ENCODE assay signal across 13 mouse cellular contexts in the genomic region with DNA sequence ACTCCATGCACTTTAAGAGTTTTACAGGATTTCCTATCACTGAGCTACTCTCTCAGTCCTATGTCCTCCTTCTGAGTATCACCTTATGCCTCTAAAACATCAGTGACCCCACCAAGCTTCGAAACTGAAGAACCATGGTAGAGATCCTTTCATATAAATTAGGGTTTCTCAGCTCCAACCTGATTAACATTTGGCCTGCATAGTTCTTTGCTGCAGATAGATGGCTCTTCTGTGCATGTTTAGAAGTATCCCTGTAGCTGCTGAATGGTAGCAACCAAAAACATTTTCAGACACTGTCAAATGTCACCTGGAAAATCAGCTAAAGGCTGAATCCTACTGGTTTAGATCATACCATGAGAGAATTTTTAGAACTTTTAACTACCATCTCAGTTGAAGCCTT. TPM values are rescaled to one million over a fixed set of nuclear protein-coding genes. Genes with fewer than 3 reads are reported as not detected.
DNase-seq lines count a peak whose midpoint lies in the region; ATAC-seq and TF ChIP-seq lines count a peak whose summit lies in the region.
"Had no signal": no experiment of that assay in that cellular context is flagged by ENCODE, and none has a peak within 500 bp of the region (broad histone marks: within the 10 kb centered on the region; RNA-seq: fewer than 3 reads in every experiment).

No protein-coding gene starts in this region.

- no peaks in the 10 kb centered on the region for H3K9me3 ChIP-seq in forebrain, embryonic 13.5 days (replicated peaks)
- no peaks in the 10 kb centered on the region for H3K9me3 ChIP-seq in forebrain, embryonic 11.5 days (ENCODE audit: control insufficient read depth, low read length)
- H3K9me3 ChIP-seq in midbrain, postnatal 0 days (ENCODE audit: low read length) = no peaks in the 10 kb centered on the region

- H3K27me3 ChIP-seq in forebrain, embryonic 13.5 days = no peaks in the 10 kb centered on the region
- H3K27me3 ChIP-seq in forebrain, embryonic 11.5 days (ENCODE audit: control insufficient read depth, insufficient read depth, low read length) = no peaks in the 10 kb centered on the region
- no peaks in the 10 kb centered on the region for H3K27me3 ChIP-seq in midbrain, postnatal 0 days (ENCODE audit: insufficient read depth, low read length)

- DNase-seq in forebrain, embryonic 11.5 days (ENCODE audit: low spot score) = no peak
- DNase-seq in left cerebral cortex, adult 2 months (ENCODE audit: extremely low spot score in 1 of 2, low spot score in 2 of 2) = no peak
- DNase-seq in left cerebral cortex, postnatal 10 days (ENCODE audit: extremely low spot score in 1 of 2, low spot score in 2 of 2) = no peak
- DNase-seq in induced T-regulatory cell, adult 2 months (ENCODE audit: low read depth) = peak; percentile 18
- no peak for DNase-seq in midbrain, postnatal 0 days (ENCODE audit: low spot score)
- no peak for DNase-seq in adrenal gland, adult (ENCODE audit: inconsistent age in 2 of 2, low spot score in 1 of 2)
- DNase-seq in left cerebral cortex, postnatal 14 days (ENCODE audit: low spot score in 2 of 2) = no peak
- DNase-seq: adrenal gland, postnatal 36 days; embryo, embryonic 11 days had no signal

- H3K36me3 ChIP-seq in forebrain, embryonic 13.5 days (ENCODE audit: poor library complexity, severe bottlenecking) = peaks cover 47% of the 10 kb centered on the region
- no peaks in the 10 kb centered on the region; the same call in 1 of the 2 replicates for H3K36me3 ChIP-seq in forebrain, embryonic 11.5 days (ENCODE audit: control insufficient read depth, insufficient read depth, low read length)
- peaks cover 15% of the 10 kb centered on the region for H3K36me3 ChIP-seq in midbrain, postnatal 0 days (ENCODE audit: insufficient read depth, low read length)

- peaks cover 31% of the 10 kb centered on the region for H3K4me1 ChIP-seq in forebrain, embryonic 13.5 days
- H3K4me1 ChIP-seq in forebrain, embryonic 11.5 days (replicated peaks; ENCODE audit: control insufficient read depth, insufficient read depth, low read length) = peaks cover 7% of the 10 kb centered on the region
- 0 out of 2 replicates have a peak, but pooled peaks cover 4% of the 10 kb centered on the region for H3K4me1 ChIP-seq in midbrain, postnatal 0 days (ENCODE audit: insufficient read depth, low read length)

- intact Hi-C loops in left cerebral cortex, adult 2 months (cut with DNase I) = no loop called here
- intact Hi-C loops in left cerebral cortex, postnatal 10 days (cut with DNase I) = loop anchor here (5.0 kb wide), 1 partner anchor 270 kb away; the partner anchor contains the start of gene Ddx20
- intact Hi-C loops in left cerebral cortex, postnatal 14 days (cut with DNase I) = no loop called here

- H3K9ac ChIP-seq in forebrain, embryonic 13.5 days = peak overlapping the region; percentile 93; the same call in 1 of the 2 replicates
- no peak overlapping the region for H3K9ac ChIP-seq in forebrain, embryonic 11.5 days (ENCODE audit: low read length)
- H3K9ac ChIP-seq in midbrain, postnatal 0 days (replicated peaks; ENCODE audit: low read length, poor library complexity, severe bottlenecking) = 0 out of 2 replicates have a peak overlapping the region, but pooled peaks have one; percentile 19

- 0 out of 2 replicates have a peak overlapping the region, but pooled peaks have one; percentile 91 for H3K4me3 ChIP-seq in forebrain, embryonic 13.5 days
- no peak overlapping the region for H3K4me3 ChIP-seq in forebrain, embryonic 11.5 days (ENCODE audit: low read depth, low read length)
- H3K4me3 ChIP-seq in left cerebral cortex, adult 2 months = peak overlapping the region; percentile 98
- H3K4me3 ChIP-seq in midbrain, postnatal 0 days (ENCODE audit: low read depth, low read length) = no peak overlapping the region

- H3K27ac ChIP-seq in forebrain, embryonic 13.5 days = no peak overlapping the region
- H3K27ac ChIP-seq in forebrain, embryonic 11.5 days (ENCODE audit: low read depth, low read length) = no peak overlapping the region
- no peak overlapping the region for H3K27ac ChIP-seq in left cerebral cortex, adult 2 months
- H3K27ac ChIP-seq in midbrain, postnatal 0 days (ENCODE audit: low read depth, low read length) = no peak overlapping the region

- peak; percentile 11 for TF ChIP-seq CTCF in left cerebral cortex, adult 2 months (IDR thresholded peaks at IDR 0.05)
- TF ChIP-seq CTCF in midbrain, postnatal 0 days (IDR thresholded peaks at IDR 0.05) = peak; percentile 60

- ATAC-seq in forebrain, embryonic 13.5 days = no peak
- ATAC-seq in forebrain, embryonic 11.5 days (replicated peaks; ENCODE audit: low FRiP score) = no peak
- ATAC-seq in midbrain, postnatal 0 days (ENCODE audit: low FRiP score) = no peak

- 88% methylated on average over 1 of the region's 1 CpGs for whole genome bisulfite sequencing in forebrain, embryonic 13.5 days
- 90% methylated on average over 1 of the region's 1 CpGs for WGBS in forebrain, embryonic 11.5 days
- WGBS in midbrain, postnatal 0 days = 92% methylated on average over 1 of the region's 1 CpGs

- peak overlapping the region; percentile 28 for H3K4me2 ChIP-seq in forebrain, embryonic 13.5 days
- H3K4me2 ChIP-seq in forebrain, embryonic 11.5 days (ENCODE audit: low read depth, low read length, severe bottlenecking) = no peak overlapping the region
- no peak overlapping the region for H3K4me2 ChIP-seq in midbrain, postnatal 0 days (ENCODE audit: low read depth, low read length, poor library complexity, severe bottlenecking)

RNA-seq across cellular contexts. Expression of gene Wdr77, which starts 1.9 kb away (rescaled TPM):
- 113 and 122 TPM in 2 replicates for polyA plus RNA-seq in forebrain, embryonic 13.5 days (2015; fragmentation: Nextera tagmentation; extraction: Ambion mirVana)
- 148 and 173 TPM in 2 replicates for polyA plus RNA-seq in forebrain, embryonic 11.5 days (2014; fragmentation: Nextera tagmentation; extraction: Ambion mirVana)
- 10 to 100 TPM; 50.1 to 50.2 TPM for total RNA-seq in left cerebral cortex, adult 2 months (2021)
- total RNA-seq in left cerebral cortex, postnatal 10 days (2021) = 10 to 100 TPM; 62.8 to 66.1 TPM
- 56.4 and 65.1 TPM in 2 replicates for total RNA-seq in midbrain, postnatal 0 days (2014; rRNA removed)
- polyA plus RNA-seq in midbrain, postnatal 0 days (2015; fragmentation: Nextera tagmentation; extraction: Ambion mirVana) = 87.9 and 88.1 TPM in 2 replicates
- total RNA-seq in left cerebral cortex, postnatal 14 days (2021) = 10 to 100 TPM; 54.6 to 61.6 TPM

RNA-seq across cellular contexts. Expression of gene Atp5f1, which starts 2.7 kb away (rescaled TPM):
- 528 and 564 TPM in 2 replicates for polyA plus RNA-seq in forebrain, embryonic 13.5 days (2015; fragmentation: Nextera tagmentation; extraction: Ambion mirVana)
- 457 and 514 TPM in 2 replicates for polyA plus RNA-seq in forebrain, embryonic 11.5 days (2014; fragmentation: Nextera tagmentation; extraction: Ambion mirVana)
- total RNA-seq in left cerebral cortex, adult 2 months (2021) = 100 to 1,000 TPM; 228 to 249 TPM
- 100 to 1,000 TPM; 298 to 310 TPM for total RNA-seq in left cerebral cortex, postnatal 10 days (2021)
- total RNA-seq in midbrain, postnatal 0 days (2014; rRNA removed) = 239 and 270 TPM in 2 replicates
- polyA plus RNA-seq in midbrain, postnatal 0 days (2015; fragmentation: Nextera tagmentation; extraction: Ambion mirVana) = 539 and 548 TPM in 2 replicates
- 100 to 1,000 TPM; 295 to 299 TPM for total RNA-seq in left cerebral cortex, postnatal 14 days (2021)

RNA-seq across cellular contexts. Expression of gene Ovgp1, which starts 16.3 kb away (rescaled TPM):
- polyA plus RNA-seq in forebrain, embryonic 13.5 days (2015; fragmentation: Nextera tagmentation; extraction: Ambion mirVana) = 3.0 and 3.6 TPM in 2 replicates
- polyA plus RNA-seq in forebrain, embryonic 11.5 days (2014; fragmentation: Nextera tagmentation; extraction: Ambion mirVana) = 3.2 and 3.4 TPM in 2 replicates
- 1 to 10 TPM; 2.6 to 2.7 TPM for total RNA-seq in left cerebral cortex, adult 2 months (2021)
- 1 to 10 TPM; 1.9 to 2.3 TPM for total RNA-seq in left cerebral cortex, postnatal 10 days (2021)
- total RNA-seq in midbrain, postnatal 0 days (2014; rRNA removed) = 4.8 and 6.8 TPM in 2 replicates
- 4.8 and 7.6 TPM in 2 replicates for polyA plus RNA-seq in midbrain, postnatal 0 days (2015; fragmentation: Nextera tagmentation; extraction: Ambion mirVana)
- 1 to 10 TPM; 1.3 to 1.6 TPM for total RNA-seq in left cerebral cortex, postnatal 14 days (2021)

RNA-seq across cellular contexts. Expression of gene I830077J02Rik, which starts 24.8 kb away (rescaled TPM):
- 0.21 and 0.28 TPM in 2 replicates for polyA plus RNA-seq in forebrain, embryonic 13.5 days (2015; fragmentation: Nextera tagmentation; extraction: Ambion mirVana)
- 0.52 and 0.64 TPM in 2 replicates for polyA plus RNA-seq in forebrain, embryonic 11.5 days (2014; fragmentation: Nextera tagmentation; extraction: Ambion mirVana)
- total RNA-seq in left cerebral cortex, adult 2 months (2021) = 1 to 10 TPM in 1 of 2 experiments, under 1 TPM in 1; 0.84 to 1.5 TPM
- 1 to 10 TPM; 1.1 to 1.7 TPM for total RNA-seq in left cerebral cortex, postnatal 10 days (2021)
- total RNA-seq in midbrain, postnatal 0 days (2014; rRNA removed) = 0.33 and 1.0 TPM in 2 replicates
- polyA plus RNA-seq in midbrain, postnatal 0 days (2015; fragmentation: Nextera tagmentation; extraction: Ambion mirVana) = 0.25 and 0.40 TPM in 2 replicates
- 1 to 10 TPM in 1 of 2 experiments, under 1 TPM in 1; 0.95 to 1.6 TPM for total RNA-seq in left cerebral cortex, postnatal 14 days (2021)

RNA-seq across cellular contexts. Expression of gene Pifo, which starts 57.2 kb away (rescaled TPM):
- polyA plus RNA-seq in forebrain, embryonic 13.5 days (2015; fragmentation: Nextera tagmentation; extraction: Ambion mirVana) = 4.0 and 5.3 TPM in 2 replicates
- 1.0 and 1.7 TPM in 2 replicates for polyA plus RNA-seq in forebrain, embryonic 11.5 days (2014; fragmentation: Nextera tagmentation; extraction: Ambion mirVana)
- under 1 TPM in 1 of 2 experiments, not detected in 1; 0.79 TPM for total RNA-seq in left cerebral cortex, adult 2 months (2021)
- total RNA-seq in left cerebral cortex, postnatal 10 days (2021) = under 1 TPM in 1 of 2 experiments, not detected in 1; 0.67 TPM
- 2.5 and 5.3 TPM in 2 replicates for total RNA-seq in midbrain, postnatal 0 days (2014; rRNA removed)
- polyA plus RNA-seq in midbrain, postnatal 0 days (2015; fragmentation: Nextera tagmentation; extraction: Ambion mirVana) = 5.6 and 7.3 TPM in 2 replicates
- under 1 TPM in 1 of 2 experiments, not detected in 1; 0.38 TPM for total RNA-seq in left cerebral cortex, postnatal 14 days (2021)
- total RNA-seq: adrenal gland, postnatal 36 days; hematopoietic stem cell, adult 5-6 weeks; left cerebral cortex, postnatal 25 days; neutrophil, adult 5-6 weeks had no signal

Comparison
In these comparisons a context has a peak if more than half of its experiments do, and no peak if none do; other contexts are left out.
1. H3K4me3 ChIP-seq: peak in forebrain, embryonic 13.5 days (single experiment) and left cerebral cortex, adult 2 months (single experiment); none in forebrain, embryonic 11.5 days (single experiment) and midbrain, postnatal 0 days (single experiment).